In genomic region chr13:12433843-12434242, GRCm38 (mm10) we compare ENCODE assay signal across 26 mouse cellular contexts. TPM values are rescaled to one million over a fixed set of nuclear protein-coding genes. Genes with fewer than 3 reads are reported as not detected.
DNase-seq lines count a peak whose midpoint lies in the region; ATAC-seq and TF ChIP-seq lines count a peak whose summit lies in the region.
"Had no signal": no experiment of that assay in that cellular context is flagged by ENCODE, and none has a peak within 500 bp of the region (broad histone marks: within the 10 kb centered on the region; RNA-seq: fewer than 3 reads in every experiment).

No protein-coding gene starts in this region.

- no peak for ATAC-seq in kidney, embryonic 16.5 days (ENCODE audit: low FRiP score, low TSS enrichment)
- ATAC-seq in liver, embryonic 12.5 days, result no peak
- ATAC-seq: forebrain, embryonic 13.5 days; hindbrain, embryonic 16.5 days had no signal

- H3K9ac ChIP-seq in kidney, embryonic 16.5 days (replicated peaks; ENCODE audit: low read length), result no peak overlapping the region
- H3K9ac ChIP-seq in liver, adult 2 months (ENCODE audit: low read depth, low read length), result no peak overlapping the region
- no peak overlapping the region for H3K9ac ChIP-seq in liver, embryonic 12.5 days
- H3K9ac ChIP-seq: forebrain, embryonic 13.5 days; heart, embryonic 15.5 days; limb, embryonic 13.5 days; liver, embryonic 15.5 days; midbrain, embryonic 12.5 days; neural tube, embryonic 12.5 days had no signal

- H3K4me2 ChIP-seq in kidney, embryonic 16.5 days (replicated peaks; ENCODE audit: low read depth, low read length), result no peak overlapping the region
- no peak overlapping the region for H3K4me2 ChIP-seq in liver, embryonic 12.5 days
- H3K4me2 ChIP-seq: forebrain, embryonic 13.5 days; heart, embryonic 15.5 days; limb, embryonic 13.5 days; liver, embryonic 15.5 days; midbrain, embryonic 12.5 days; neural tube, embryonic 12.5 days had no signal

- H3K4me3 ChIP-seq in kidney, adult 2 months (ENCODE audit: insufficient read depth, low read depth, low read length), result no peak overlapping the region
- no peak overlapping the region for H3K4me3 ChIP-seq in kidney, embryonic 16.5 days (ENCODE audit: low read length)
- H3K4me3 ChIP-seq in liver, adult 2 months (ENCODE audit: insufficient read depth, low read depth, low read length), result 0 out of 2 replicates have a peak overlapping the region, but pooled peaks have one; percentile 6
- no peak overlapping the region for H3K4me3 ChIP-seq in liver, embryonic 12.5 days
- H3K4me3 ChIP-seq: forebrain, embryonic 13.5 days; heart, embryonic 10.5 days; heart, embryonic 15.5 days; limb, embryonic 13.5 days; liver, embryonic 15.5 days; megakaryocyte, embryonic 14.5 days; midbrain, embryonic 12.5 days; myocyte; neural tube, embryonic 12.5 days had no signal

- H3K9me3 ChIP-seq in kidney, embryonic 16.5 days (ENCODE audit: low read length), result no peaks in the 10 kb centered on the region
- no peaks in the 10 kb centered on the region for H3K9me3 ChIP-seq in liver, embryonic 12.5 days (replicated peaks)
- H3K9me3 ChIP-seq: forebrain, embryonic 13.5 days; heart, embryonic 10.5 days; heart, embryonic 15.5 days; limb, embryonic 13.5 days; liver, embryonic 15.5 days; megakaryocyte, embryonic 14.5 days; midbrain, embryonic 12.5 days; neural tube, embryonic 12.5 days had no signal

- no peak for TF ChIP-seq CTCF in kidney, adult 2 months (conservative IDR thresholded peaks at IDR 0.05; ENCODE audit: insufficient read depth, insufficient read length, low read depth, low read length)
- no peak for TF ChIP-seq CTCF in liver, adult 2 months (IDR thresholded peaks at IDR 0.05; ENCODE audit: low read depth, low read length)

- H3K27me3 ChIP-seq in kidney, adult 2 months (replicated peaks; ENCODE audit: control insufficient read depth, insufficient read depth, low read length), result no peaks in the 10 kb centered on the region
- H3K27me3 ChIP-seq in kidney, embryonic 16.5 days (ENCODE audit: insufficient read depth, low read length), result no peaks in the 10 kb centered on the region
- no peaks in the 10 kb centered on the region for H3K27me3 ChIP-seq in liver, adult 2 months (ENCODE audit: control insufficient read depth, insufficient read depth, low read length)
- H3K27me3 ChIP-seq in liver, embryonic 12.5 days (replicated peaks), result no peaks in the 10 kb centered on the region
- H3K27me3 ChIP-seq: CH12.LX; forebrain, embryonic 13.5 days; heart, embryonic 15.5 days; limb, embryonic 13.5 days; liver, embryonic 15.5 days; megakaryocyte, embryonic 14.5 days; midbrain, embryonic 12.5 days; neural tube, embryonic 12.5 days had no signal

- H3K4me1 ChIP-seq in kidney, adult 2 months (ENCODE audit: control insufficient read depth, insufficient read depth, low read length), result no peaks in the 10 kb centered on the region
- H3K4me1 ChIP-seq in kidney, embryonic 16.5 days (ENCODE audit: insufficient read depth, low read length), result no peaks in the 10 kb centered on the region
- H3K4me1 ChIP-seq in liver, adult 2 months (ENCODE audit: control insufficient read depth, insufficient read depth, low read length), result peaks cover 15% of the 10 kb centered on the region
- no peaks in the 10 kb centered on the region for H3K4me1 ChIP-seq in liver, embryonic 12.5 days
- H3K4me1 ChIP-seq: forebrain, embryonic 13.5 days; heart, embryonic 10.5 days; heart, embryonic 15.5 days; limb, embryonic 13.5 days; liver, embryonic 15.5 days; midbrain, embryonic 12.5 days; neural tube, embryonic 12.5 days had no signal

- no peak overlapping the region for H3K27ac ChIP-seq in kidney, adult 2 months (ENCODE audit: insufficient read depth, low read depth, low read length)
- no peak overlapping the region for H3K27ac ChIP-seq in kidney, embryonic 16.5 days (ENCODE audit: low read length)
- peak overlapping the region; percentile 86 for H3K27ac ChIP-seq in liver, adult 2 months (replicated peaks; ENCODE audit: insufficient read depth, low read depth, low read length)
- no peak overlapping the region for H3K27ac ChIP-seq in liver, embryonic 12.5 days
- H3K27ac ChIP-seq: forebrain, embryonic 13.5 days; heart, embryonic 10.5 days; heart, embryonic 15.5 days; limb, embryonic 13.5 days; liver, embryonic 15.5 days; midbrain, embryonic 12.5 days; neural tube, embryonic 12.5 days had no signal

- WGBS in kidney, adult 2 months, result 43% methylated on average over 5 of the region's 5 CpGs
- 89% methylated on average over 5 of the region's 5 CpGs for WGBS in kidney, embryonic 16.5 days
- 11% methylated on average over 5 of the region's 5 CpGs for WGBS in liver, adult 2 months
- 66% methylated on average over 5 of the region's 5 CpGs for WGBS in liver, embryonic 12.5 days (ENCODE audit: insufficient replicate concordance)

- H3K79me2 ChIP-seq in liver, adult 2 months (ENCODE audit: control insufficient read depth, insufficient read depth, low read length), result no peaks in the 10 kb centered on the region

- TF ChIP-seq POLR2A in kidney, adult 2 months (IDR thresholded peaks at IDR 0.05; ENCODE audit: low read depth, low read length), result no peak
- no peak for TF ChIP-seq POLR2A in liver, adult 2 months (IDR thresholded peaks at IDR 0.05; ENCODE audit: extremely low read depth, insufficient read depth, low read length)

- DNase-seq in adrenal gland, adult (ENCODE audit: inconsistent age in 2 of 2, low spot score in 1 of 2), result peak; percentile 19 to 47
- no peak for DNase-seq in adrenal gland, adult 8-10 months
- peak; percentile 64 for DNase-seq in kidney, adult 2 months
- peak; percentile 90 for DNase-seq in liver, adult 2 months (ENCODE audit: extremely low read depth, low read depth, low spot score)
- peak; percentile 17 for DNase-seq in lung, postnatal 36 days
- DNase-seq in lung, adult 18-20 months, result no peak
- DNase-seq: cerebellum, adult 11 months; cerebellum, adult 9-10 months; cerebellum, postnatal 36 days; gastrocnemius, postnatal 10 days; right cerebral cortex, adult 18-20 months; spleen, adult 18-20 months; thymus, postnatal 14 days had no signal

- peaks cover 4% of the 10 kb centered on the region for H3K36me3 ChIP-seq in kidney, adult 2 months (ENCODE audit: control insufficient read depth, insufficient read depth, low read length)
- H3K36me3 ChIP-seq in kidney, embryonic 16.5 days (ENCODE audit: insufficient read depth, low read length), result peaks cover 73% of the 10 kb centered on the region
- H3K36me3 ChIP-seq in liver, adult 2 months (ENCODE audit: control insufficient read depth, insufficient read depth, low read length), result peaks cover 42% of the 10 kb centered on the region
- peaks cover 97% of the 10 kb centered on the region for H3K36me3 ChIP-seq in liver, embryonic 12.5 days

RNA-seq across cellular contexts. Expression of gene Lgals8, which starts 30.9 kb away (rescaled TPM):
- total RNA-seq in adrenal gland, adult 8-10 months (2022), result 100 to 1,000 TPM in 2 of 4 experiments, 10 to 100 TPM in 2; 74.5 to 127 (median 102) TPM
- polyA plus RNA-seq in kidney, adult 2 months (2012; rRNA removed), result 34.6 and 40.3 TPM in 2 replicates
- 24.8 and 26.5 TPM in 2 replicates for polyA plus RNA-seq in kidney, embryonic 16.5 days (2015; fragmentation: Nextera tagmentation; extraction: Ambion mirVana)
- total RNA-seq in liver, adult 2 months (2014; rRNA removed), result 134 and 180 TPM in 2 replicates
- polyA plus RNA-seq in liver, adult 2 months (2012; rRNA removed), result 44.7 and 51.6 TPM in 2 replicates
- 14.8 and 15.8 TPM in 2 replicates for polyA plus RNA-seq in liver, embryonic 12.5 days (2016; fragmentation: Nextera tagmentation; extraction: Ambion mirVana)

RNA-seq across cellular contexts. Expression of gene Heatr1, which starts 39.0 kb away (rescaled TPM):
- 10 to 100 TPM; 33.3 to 45.0 (median 35.6) TPM for total RNA-seq in adrenal gland, adult 8-10 months (2022)
- polyA plus RNA-seq in kidney, adult 2 months (2012; rRNA removed), result 16.0 and 19.5 TPM in 2 replicates
- 19.3 and 21.0 TPM in 2 replicates for polyA plus RNA-seq in kidney, embryonic 16.5 days (2015; fragmentation: Nextera tagmentation; extraction: Ambion mirVana)
- 14.5 and 16.1 TPM in 2 replicates for total RNA-seq in liver, adult 2 months (2014; rRNA removed)
- 6.2 and 12.8 TPM in 2 replicates for polyA plus RNA-seq in liver, adult 2 months (2012; rRNA removed)
- polyA plus RNA-seq in liver, embryonic 12.5 days (2016; fragmentation: Nextera tagmentation; extraction: Ambion mirVana), result 30.3 and 33.1 TPM in 2 replicates

Comparison
In these comparisons a context has a peak if more than half of its experiments do, and no peak if none do; other contexts are left out.
1. DNase-seq: peak in adrenal gland, adult (2 of 2), kidney, adult 2 months (single experiment), liver, adult 2 months (single experiment) and lung, postnatal 36 days (single experiment); none in adrenal gland, adult 8-10 months (single experiment) and lung, adult 18-20 months (0 of 2).